Mouse (Mus musculus) testis, adult 2 months (tissue): ENCODE results near the gene Frs2.

Experiments
- CTCF ChIP-seq: fragments of 200-500 bp; IDR thresholded peaks from 2 replicates; pipeline ENCODE4 v1.5.1; 2012; ENCODE audit warnings: low read depth, mild to moderate bottlenecking, inconsistent platforms, low read length, moderate library complexity; ENCODE audit not compliant: control insufficient read depth, insufficient read depth, insufficient replicate concordance
- POLR2A ChIP-seq: fragments of 200-500 bp; IDR thresholded peaks from 2 replicates; pipeline ENCODE4 v1.6.1; 2012; ENCODE audit warnings: low read depth, mild to moderate bottlenecking, inconsistent platforms, low read length, moderate library complexity; ENCODE audit not compliant: control insufficient read depth

- no peak for TF ChIP-seq CTCF
- TF ChIP-seq POLR2A: no peak
Measured at GRCm38 (mm10) chr10:117130037-117130436, 18.3 kb downstream of the Frs2 start.
